Mouse (Mus musculus): Measurements from ENCODE around the gene Vtn. TPM values are rescaled to one million over a fixed set of nuclear protein-coding genes. Genes with fewer than 3 reads are reported as not detected.

The Vtn gene
- polyA plus RNA-seq, 1 experiment from 2014 or later: 115 TPM

DNA sequence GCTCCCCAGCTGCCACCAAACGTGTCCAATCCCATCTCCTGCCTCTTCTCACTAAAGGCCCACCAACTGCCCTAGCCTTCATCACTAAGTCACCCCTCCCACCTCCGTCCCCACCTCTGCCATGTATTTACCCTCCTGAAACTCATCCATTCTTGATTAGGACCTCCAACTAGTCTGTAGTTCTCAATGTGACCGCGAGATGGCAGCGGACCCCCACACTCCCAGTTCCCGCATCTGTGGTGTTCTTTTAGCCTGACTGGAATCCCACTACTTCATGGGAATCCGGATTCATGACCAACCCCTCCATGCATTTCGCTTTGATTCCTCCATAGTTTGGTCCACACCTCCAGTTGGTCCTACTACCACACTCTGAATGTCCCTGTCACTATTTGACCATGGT is 10.7 kb upstream of the Vtn start:
- Histone ChIP-seq H3K9me3 (replicated peaks; ENCODE audit: control insufficient read depth, low read length, poor library complexity, severe bottlenecking) (no peaks in the 10 kb centered on the region), H3K4me1 (ENCODE audit: control insufficient read depth, insufficient read depth, low read length) (peaks cover 13% of the 10 kb centered on the region), H3K9ac (ENCODE audit: low read depth, low read length) (no peak overlapping the region), H3K27ac (ENCODE audit: low read length) (no peak overlapping the region), H3K27me3 (ENCODE audit: control insufficient read depth, insufficient read depth, low read depth, low read length) (no peaks in the 10 kb centered on the region; the same call in 1 of the 2 replicates), H3K4me2 (ENCODE audit: low read length) (no peak overlapping the region), H3K36me3 (ENCODE audit: control insufficient read depth, insufficient read depth, low read length) (peaks cover 25% of the 10 kb centered on the region), H3K4me3 (ENCODE audit: low read depth, low read length) (no peak overlapping the region)
- 0 out of 2 replicates have a peak, but pooled peaks have one; percentile 19 for ATAC-seq
- WGBS: 3% methylated on average over 8 of the region's 8 CpGs

DNA sequence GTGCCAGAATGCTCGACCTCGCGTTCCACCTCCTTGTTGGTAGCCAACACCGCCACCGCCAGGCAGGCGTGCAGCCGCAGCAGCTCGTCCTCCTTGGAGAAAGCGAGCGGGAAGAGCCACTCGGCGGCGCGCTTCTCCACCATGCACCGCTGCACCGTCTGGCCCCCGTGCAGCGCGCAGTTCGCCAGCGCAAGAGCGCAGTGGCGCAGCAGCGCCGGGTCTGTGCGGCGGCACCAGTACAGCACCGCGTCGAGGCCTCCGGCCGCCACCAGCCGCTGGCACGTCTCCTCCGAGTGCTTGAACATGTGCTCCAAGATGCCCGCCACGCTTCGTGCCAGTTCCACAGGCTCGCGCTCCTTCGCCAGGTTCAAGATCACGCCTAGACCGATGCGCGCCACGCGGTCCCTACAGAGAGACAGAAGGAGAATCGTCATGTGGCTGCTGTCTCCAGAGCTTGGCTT is 8.1 kb upstream of the Vtn start:
- Histone ChIP-seq H3K9ac (ENCODE audit: low read depth, low read length) (peak overlapping the region; percentile 57), H3K27me3 (ENCODE audit: control insufficient read depth, insufficient read depth, low read depth, low read length) (no peaks in the 10 kb centered on the region; the same call in 1 of the 2 replicates), H3K9me3 (replicated peaks; ENCODE audit: control insufficient read depth, low read length, poor library complexity, severe bottlenecking) (no peaks in the 10 kb centered on the region), H3K4me1 (ENCODE audit: control insufficient read depth, insufficient read depth, low read length) (peaks cover 25% of the 10 kb centered on the region), H3K36me3 (ENCODE audit: control insufficient read depth, insufficient read depth, low read length) (peaks cover 15% of the 10 kb centered on the region), H3K4me2 (ENCODE audit: low read length) (peak overlapping the region; percentile 51), H3K4me3 (ENCODE audit: low read depth, low read length) (peak overlapping the region; percentile 25; the same call in 1 of the 2 replicates), H3K27ac (ENCODE audit: low read length) (peak overlapping the region; percentile 34; the same call in 1 of the 2 replicates)
- peak; percentile 65; the same call in 1 of the 2 replicates for ATAC-seq
- WGBS: 9% methylated on average over 46 of the region's 48 CpGs

DNA sequence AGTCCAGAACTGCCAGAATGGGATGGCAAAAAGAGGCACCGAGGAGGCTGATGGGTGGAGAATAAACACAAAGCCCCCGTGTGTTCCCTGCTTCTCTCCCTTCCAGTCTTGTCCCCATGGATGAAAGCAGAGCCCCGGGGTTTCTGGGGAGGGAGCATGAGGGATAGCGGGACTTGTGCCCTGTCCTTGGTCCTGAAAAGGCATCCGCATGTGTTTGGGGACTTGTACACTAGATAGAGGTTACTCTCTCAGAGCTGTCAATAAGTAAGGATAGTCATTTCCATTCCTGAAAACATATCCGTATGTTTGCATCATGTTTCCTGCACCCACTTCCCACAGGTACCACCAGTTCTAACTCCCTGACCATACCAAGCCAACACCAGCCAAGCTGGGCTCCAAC is 3.0 kb upstream of the Vtn start:
- Histone ChIP-seq H3K4me3 (ENCODE audit: low read depth, low read length) (peak overlapping the region; percentile 89), H3K36me3 (ENCODE audit: control insufficient read depth, insufficient read depth, low read length) (no peaks in the 10 kb centered on the region), H3K4me1 (ENCODE audit: control insufficient read depth, insufficient read depth, low read length) (peaks cover 29% of the 10 kb centered on the region), H3K27ac (ENCODE audit: low read length) (no peak overlapping the region), H3K4me2 (ENCODE audit: low read length) (peak overlapping the region; percentile 61), H3K9ac (ENCODE audit: low read depth, low read length) (peak overlapping the region; percentile 97), H3K9me3 (replicated peaks; ENCODE audit: control insufficient read depth, low read length, poor library complexity, severe bottlenecking) (no peaks in the 10 kb centered on the region), H3K27me3 (ENCODE audit: control insufficient read depth, insufficient read depth, low read depth, low read length) (no peaks in the 10 kb centered on the region)
- no peak for ATAC-seq
- WGBS: 11% methylated on average over 6 of the region's 6 CpGs

DNA sequence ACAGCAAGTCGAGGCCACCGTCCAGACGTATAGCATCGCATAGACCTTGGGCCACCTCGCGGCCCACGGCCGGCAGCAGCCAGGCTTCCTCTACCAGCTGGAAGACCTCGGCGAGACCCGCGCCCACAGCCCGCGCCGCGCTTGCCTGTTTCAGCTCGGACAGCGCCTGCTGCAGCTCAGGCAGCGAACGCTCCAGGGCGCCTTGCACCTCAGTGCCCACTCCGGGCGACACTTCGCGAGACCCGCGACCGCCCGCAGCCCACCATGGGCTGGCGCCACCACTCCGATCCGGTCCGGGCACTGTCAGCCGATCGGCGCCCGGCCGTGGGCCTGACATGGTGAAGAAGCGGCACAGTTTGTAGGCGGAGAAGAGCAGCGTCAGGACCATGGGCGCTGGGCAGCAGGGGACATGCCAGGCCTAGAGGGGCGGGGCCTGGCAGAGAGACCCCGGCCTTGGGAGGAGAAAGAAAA is 1.8 kb upstream of the Vtn start:
- H3K4me1 ChIP-seq (ENCODE audit: control insufficient read depth, insufficient read depth, low read length): peaks cover 24% of the 10 kb centered on the region
- H3K4me3 ChIP-seq (ENCODE audit: low read depth, low read length): peak overlapping the region; percentile 89
- H3K4me2 ChIP-seq (ENCODE audit: low read length): peak overlapping the region; percentile 61
- peak; percentile 83 for ATAC-seq
- H3K27ac ChIP-seq (ENCODE audit: low read length): peak overlapping the region; percentile 94
- H3K9me3 ChIP-seq (replicated peaks; ENCODE audit: control insufficient read depth, low read length, poor library complexity, severe bottlenecking): no peaks in the 10 kb centered on the region
- no peaks in the 10 kb centered on the region for H3K36me3 ChIP-seq (ENCODE audit: control insufficient read depth, insufficient read depth, low read length)
- 0% methylated on average over 44 of the region's 44 CpGs for WGBS
- H3K27me3 ChIP-seq (ENCODE audit: control insufficient read depth, insufficient read depth, low read depth, low read length): no peaks in the 10 kb centered on the region
- H3K9ac ChIP-seq (ENCODE audit: low read depth, low read length): peak overlapping the region; percentile 97

DNA sequence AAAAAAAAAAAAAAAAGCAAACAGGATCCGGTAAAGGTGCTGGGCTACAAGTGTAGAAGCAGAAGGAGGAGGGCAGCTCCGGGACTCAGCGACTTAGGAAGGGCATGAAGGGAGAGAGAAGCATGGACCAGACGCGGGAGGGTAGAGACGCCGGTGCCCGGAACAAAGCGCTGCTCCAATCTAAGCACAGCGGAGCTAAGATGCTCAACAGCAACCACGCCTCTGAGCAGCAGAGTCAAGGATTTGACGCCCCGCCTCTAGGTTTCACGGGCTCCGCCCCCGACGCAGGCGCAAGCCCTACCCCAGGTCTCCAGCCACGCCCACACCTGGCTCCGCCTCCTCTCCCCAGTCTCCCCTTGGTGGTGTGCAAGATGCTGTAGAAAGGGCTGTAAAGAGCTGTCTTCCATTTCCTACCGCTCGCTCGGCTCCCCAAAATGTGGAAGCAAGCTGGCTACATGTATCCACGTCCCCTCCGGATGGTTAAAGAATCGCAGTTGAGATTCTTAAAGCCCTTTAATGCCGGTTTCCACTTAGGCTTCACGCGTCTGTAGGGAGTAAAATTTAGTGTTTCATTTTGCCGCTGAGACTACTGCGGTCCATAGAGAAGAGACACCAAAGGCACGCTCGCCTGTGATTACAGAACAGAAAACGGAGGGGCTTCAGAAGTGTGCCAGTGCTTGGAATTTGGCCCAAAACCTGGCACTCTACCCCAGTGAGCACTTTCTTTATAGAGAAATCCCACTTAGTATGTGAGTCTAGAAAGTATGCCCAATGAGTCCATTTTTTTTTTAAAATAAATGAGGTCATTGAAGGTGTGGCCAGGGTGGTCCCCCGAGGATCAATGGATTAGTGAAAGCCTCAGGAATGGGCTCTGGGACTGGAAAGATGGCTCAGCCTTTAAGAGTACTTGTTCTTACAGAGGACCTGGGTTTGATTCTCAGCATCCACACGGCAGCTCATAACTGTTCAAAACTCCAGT is 1.1 kb upstream of the Vtn start, which contains the start of gene Sarm1:
TSS of gene Sarm1 (minus strand) at position 211 of the 979 bp plus-strand sequence.
- peak; percentile 97 for ATAC-seq
- 2% methylated on average over 35 of the region's 36 CpGs for WGBS

DNA sequence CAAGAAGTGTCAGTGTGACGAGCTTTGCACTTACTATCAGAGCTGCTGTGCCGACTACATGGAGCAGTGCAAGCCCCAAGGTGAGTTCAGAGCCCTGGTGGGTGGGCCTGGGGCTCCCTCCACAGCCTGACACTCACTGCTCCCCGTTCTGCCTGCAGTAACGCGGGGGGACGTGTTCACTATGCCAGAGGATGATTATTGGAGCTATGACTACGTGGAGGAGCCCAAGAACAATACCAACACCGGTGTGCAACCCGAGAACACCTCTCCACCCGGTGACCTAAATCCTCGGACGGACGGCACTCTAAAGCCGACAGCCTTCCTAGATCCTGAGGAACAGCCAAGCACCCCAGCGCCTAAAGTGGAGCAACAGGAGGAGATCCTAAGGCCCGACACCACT is 652 bp downstream of the Vtn start:
- Histone ChIP-seq H3K4me3 (ENCODE audit: low read depth, low read length) (no peak overlapping the region), H3K27me3 (ENCODE audit: control insufficient read depth, insufficient read depth, low read depth, low read length) (no peaks in the 10 kb centered on the region), H3K4me2 (ENCODE audit: low read length) (no peak overlapping the region), H3K9me3 (replicated peaks; ENCODE audit: control insufficient read depth, low read length, poor library complexity, severe bottlenecking) (no peaks in the 10 kb centered on the region), H3K27ac (ENCODE audit: low read length) (no peak overlapping the region), H3K36me3 (ENCODE audit: control insufficient read depth, insufficient read depth, low read length) (no peaks in the 10 kb centered on the region), H3K9ac (ENCODE audit: low read depth, low read length) (no peak overlapping the region), H3K4me1 (ENCODE audit: control insufficient read depth, insufficient read depth, low read length) (peaks cover 24% of the 10 kb centered on the region)
- ATAC-seq: no peak
- 43% methylated on average over 16 of the region's 16 CpGs for WGBS

More for the DNA sequence above, 1.1 kb upstream of the Vtn start, which contains the start of gene Sarm1:
- Histone ChIP-seq H3K9me3 (replicated peaks; ENCODE audit: control insufficient read depth, low read length, poor library complexity, severe bottlenecking) (no peaks in the 10 kb centered on the region), H3K4me2 (ENCODE audit: low read length) (peak within 1 kb of the TSS; percentile 61), H3K36me3 (ENCODE audit: control insufficient read depth, insufficient read depth, low read length) (no peaks in the 10 kb centered on the region), H3K27me3 (ENCODE audit: control insufficient read depth, insufficient read depth, low read depth, low read length) (no peaks in the 10 kb centered on the region), H3K27ac (ENCODE audit: low read length) (peak within 1 kb of the TSS; percentile 94), H3K4me3 (ENCODE audit: low read depth, low read length) (peak within 1 kb of the TSS; percentile 89), H3K4me1 (ENCODE audit: control insufficient read depth, insufficient read depth, low read length) (peaks cover 24% of the 10 kb centered on the region), H3K9ac (ENCODE audit: low read depth, low read length) (peak within 1 kb of the TSS; percentile 97)

DNA sequence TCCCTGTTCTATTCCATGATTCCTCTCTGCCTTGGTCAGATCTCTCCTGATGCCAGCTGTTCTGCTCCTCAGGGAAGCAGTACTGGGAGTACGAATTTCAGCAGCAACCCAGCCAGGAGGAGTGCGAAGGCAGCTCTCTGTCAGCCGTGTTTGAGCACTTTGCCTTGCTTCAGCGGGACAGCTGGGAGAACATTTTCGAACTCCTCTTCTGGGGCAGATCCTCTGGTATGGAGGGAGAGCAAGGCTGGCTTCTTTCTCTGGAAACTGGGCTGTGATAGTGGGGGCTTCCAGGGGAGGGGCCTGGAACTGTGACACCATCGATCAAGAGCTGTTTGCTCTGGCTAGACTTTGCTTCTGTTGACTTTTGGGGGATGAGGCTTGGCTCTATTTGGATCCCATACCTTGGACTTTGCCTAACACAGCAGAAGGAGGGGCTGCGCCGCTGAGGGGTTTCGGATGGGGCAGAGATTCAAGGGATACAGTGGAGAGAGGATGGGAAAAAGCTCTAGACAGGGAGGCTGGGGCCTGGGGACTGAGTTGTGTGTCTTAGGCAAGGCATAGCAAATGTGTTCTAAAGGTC is 1.8 kb downstream of the Vtn start:
- peaks cover 2% of the 10 kb centered on the region; the same call in 1 of the 2 replicates for H3K36me3 ChIP-seq (ENCODE audit: control insufficient read depth, insufficient read depth, low read length)
- peaks cover 13% of the 10 kb centered on the region for H3K4me1 ChIP-seq (ENCODE audit: control insufficient read depth, insufficient read depth, low read length)
- no peak overlapping the region for H3K4me2 ChIP-seq (ENCODE audit: low read length)
- 83% methylated on average over 9 of the region's 9 CpGs for WGBS
- no peaks in the 10 kb centered on the region for H3K9me3 ChIP-seq (replicated peaks; ENCODE audit: control insufficient read depth, low read length, poor library complexity, severe bottlenecking)
- no peak overlapping the region for H3K9ac ChIP-seq (ENCODE audit: low read depth, low read length)
- H3K27me3 ChIP-seq (ENCODE audit: control insufficient read depth, insufficient read depth, low read depth, low read length): no peaks in the 10 kb centered on the region
- H3K27ac ChIP-seq (ENCODE audit: low read length): no peak overlapping the region
- no peak for ATAC-seq
- H3K4me3 ChIP-seq (ENCODE audit: low read depth, low read length): no peak overlapping the region

DNA sequence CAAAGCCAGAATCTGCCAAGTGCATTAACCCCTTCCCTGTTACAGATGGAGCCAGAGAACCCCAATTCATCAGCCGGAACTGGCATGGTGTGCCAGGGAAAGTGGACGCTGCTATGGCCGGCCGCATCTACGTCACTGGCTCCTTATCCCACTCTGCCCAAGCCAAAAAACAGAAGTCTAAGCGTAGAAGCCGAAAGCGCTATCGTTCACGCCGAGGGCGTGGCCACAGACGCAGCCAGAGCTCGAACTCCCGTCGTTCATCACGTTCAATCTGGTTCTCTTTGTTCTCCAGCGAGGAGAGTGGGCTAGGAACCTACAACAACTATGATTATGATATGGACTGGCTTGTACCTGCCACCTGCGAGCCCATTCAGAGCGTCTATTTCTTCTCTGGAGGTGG is 2.6 kb downstream of the Vtn start:
- peaks cover 9% of the 10 kb centered on the region for H3K36me3 ChIP-seq (ENCODE audit: control insufficient read depth, insufficient read depth, low read length)
- no peaks in the 10 kb centered on the region for H3K27me3 ChIP-seq (ENCODE audit: control insufficient read depth, insufficient read depth, low read depth, low read length)
- no peaks in the 10 kb centered on the region for H3K9me3 ChIP-seq (replicated peaks; ENCODE audit: control insufficient read depth, low read length, poor library complexity, severe bottlenecking)
- ATAC-seq: no peak
- no peak overlapping the region for H3K4me3 ChIP-seq (ENCODE audit: low read depth, low read length)
- no peak overlapping the region for H3K9ac ChIP-seq (ENCODE audit: low read depth, low read length)
- H3K4me2 ChIP-seq (ENCODE audit: low read length): no peak overlapping the region
- no peak overlapping the region for H3K27ac ChIP-seq (ENCODE audit: low read length)
- peaks cover 5% of the 10 kb centered on the region for H3K4me1 ChIP-seq (ENCODE audit: control insufficient read depth, insufficient read depth, low read length)
- WGBS: 84% methylated on average over 20 of the region's 20 CpGs

All from midbrain, embryonic 16.5 days (tissue).